Mouse (Mus musculus) ES-E14 (cell line): ENCODE measurements around the gene Gm10282.

Source experiments
- HCFC1 ChIP-seq: IDR thresholded peaks from 2 replicates; pipeline ENCODE4 v1.6.1; 2012; ENCODE audit warnings: low read length, inconsistent platforms, borderline replicate concordance; ENCODE audit not compliant: insufficient read depth
- MAFK ChIP-seq: IDR thresholded peaks from 2 replicates; pipeline ENCODE4 v1.6.1; 2014; ENCODE audit warnings: mild to moderate bottlenecking, low read depth, low read length, inconsistent platforms; ENCODE audit not compliant: insufficient read depth
- ZC3H11A ChIP-seq: IDR thresholded peaks from 2 replicates; pipeline ENCODE4 v1.6.1; 2012; ENCODE audit warnings: low read depth, mild to moderate bottlenecking, inconsistent platforms, low read length, borderline replicate concordance
- ZNF384 ChIP-seq: IDR thresholded peaks from 2 replicates; pipeline ENCODE4 v1.6.1; 2012; ENCODE audit warnings: low read depth, low read length, inconsistent platforms

- no peak for TF ChIP-seq HCFC1
- no peak for TF ChIP-seq ZNF384
- TF ChIP-seq ZC3H11A = no peak
- no peak for TF ChIP-seq MAFK
These were observed 16.0 kb downstream of the Gm10282 start for GRCm38 (mm10) chr8:72289051-72289450.
